Mouse (Mus musculus) ovary, adult 18-20 months (tissue): ENCODE results near the gene 2900026A02Rik.

ENCODE experiments used
- DNase-seq: peaks from one replicate; pipeline ENCODE4 v3.0.0; 2022; ENCODE audit warnings: low spot score, mixed read lengths

The 2900026A02Rik gene

GRCm38 (mm10) chr5:113092406-113092805 lies 128.6 kb downstream of the 2900026A02Rik start:
- no peak for DNase-seq

GRCm38 (mm10) chr5:113091162-113091561 lies 129.9 kb downstream of the 2900026A02Rik start:
- DNase-seq, result no peak

- DNase-seq, result no peak
These were observed 130.3 kb downstream of the 2900026A02Rik start for GRCm38 (mm10) chr5:113090750-113091149.

- DNase-seq, result no peak
These were observed 130.9 kb downstream of the 2900026A02Rik start for GRCm38 (mm10) chr5:113090077-113090690.

- no peak for DNase-seq
These were observed 133.6 kb downstream of the 2900026A02Rik start for GRCm38 (mm10) chr5:113087465-113087864.

- DNase-seq, result no peak
These were observed 134.0 kb downstream of the 2900026A02Rik start for GRCm38 (mm10) chr5:113086990-113087389.

- DNase-seq, result no peak
These were observed 134.6 kb downstream of the 2900026A02Rik start for GRCm38 (mm10) chr5:113086439-113086838.

- DNase-seq, result no peak
These were observed 135.1 kb downstream of the 2900026A02Rik start for GRCm38 (mm10) chr5:113085931-113086330.

GRCm38 (mm10) chr5:113084309-113084708 lies 136.7 kb downstream of the 2900026A02Rik start:
- no peak for DNase-seq

GRCm38 (mm10) chr5:113082356-113083168 lies 138.5 kb downstream of the 2900026A02Rik start:
- DNase-seq, result no peak

- DNase-seq, result no peak
These were observed 139.6 kb downstream of the 2900026A02Rik start, which contains the start of gene Crybb3 for GRCm38 (mm10) chr5:113081439-113081838. TSS of gene Crybb3 (minus strand) at chr5:113081584.

GRCm38 (mm10) chr5:113081020-113081419 lies 140.0 kb downstream of the 2900026A02Rik start:
- DNase-seq, result no peak

GRCm38 (mm10) chr5:113079783-113080182 lies 141.3 kb downstream of the 2900026A02Rik start:
- no peak for DNase-seq

- no peak for DNase-seq
These were observed 142.3 kb downstream of the 2900026A02Rik start for GRCm38 (mm10) chr5:113078686-113079085.

- DNase-seq, result no peak
These were observed 151.0 kb downstream of the 2900026A02Rik start, which contains the start of gene Crybb2 for GRCm38 (mm10) chr5:113070017-113070416. TSS of gene Crybb2 (minus strand) at chr5:113070117.

GRCm38 (mm10) chr5:113054308-113054707 lies 166.7 kb downstream of the 2900026A02Rik start:
- peak; percentile 37 for DNase-seq

GRCm38 (mm10) chr5:113050581-113051185 lies 170.4 kb downstream of the 2900026A02Rik start:
- no peak for DNase-seq

GRCm38 (mm10) chr5:113049876-113050275 lies 171.2 kb downstream of the 2900026A02Rik start:
- DNase-seq, result no peak

- no peak for DNase-seq
These were observed 175.3 kb downstream of the 2900026A02Rik start for GRCm38 (mm10) chr5:113045511-113046273.

GRCm38 (mm10) chr5:113043531-113043930 lies 177.5 kb downstream of the 2900026A02Rik start:
- DNase-seq, result no peak

- DNase-seq, result peak; percentile 50
These were observed 179.4 kb downstream of the 2900026A02Rik start for GRCm38 (mm10) chr5:113041567-113042071.

- DNase-seq, result no peak
These were observed 180.3 kb downstream of the 2900026A02Rik start for GRCm38 (mm10) chr5:113040776-113041175.
